Mouse (Mus musculus): ENCODE data around the gene Btnl4. TPM values are rescaled to one million over a fixed set of nuclear protein-coding genes. Genes with fewer than 3 reads are reported as not detected.
"Not testable (repeated sequence)": the region's sequence is repeated elsewhere in the genome, so short reads cannot be mapped to it uniquely, and the experiment has no call there.

Btnl4 gene
- polyA plus RNA-seq (2015; fragmentation: Nextera tagmentation; extraction: Ambion mirVana): not detected in 2 replicates

- H3K27me3 ChIP-seq; ATAC-seq (ENCODE audit: insufficient number of reproducible peaks, insufficient read depth, low FRiP score, low TSS enrichment, low read depth); H3K27ac ChIP-seq; H3K4me3 ChIP-seq; H3K9ac ChIP-seq; H3K4me2 ChIP-seq; H3K4me1 ChIP-seq; H3K9me3 ChIP-seq; H3K36me3 ChIP-seq: not testable (repeated sequence)
- WGBS: 76% methylated on average over 5 of the region's 5 CpGs
Observed at GRCm38 (mm10) chr17:34477238-34478013, at the start of gene Btnl4. Gene Btnl4, minus strand, starts transcription at chr17:34477318.

GRCm38 (mm10) chr17:34519001-34519400 is 41.9 kb upstream of the Btnl4 start:
- no peak overlapping the region for H3K27ac ChIP-seq
- no peaks in the 10 kb centered on the region for H3K27me3 ChIP-seq
- no peak overlapping the region for H3K9ac ChIP-seq
- H3K4me1 ChIP-seq: no peaks in the 10 kb centered on the region
- 63% methylated on average over 1 of the region's 1 CpGs for WGBS
- H3K4me3 ChIP-seq: no peak overlapping the region
- no peaks in the 10 kb centered on the region for H3K36me3 ChIP-seq
- H3K9me3 ChIP-seq: no peaks in the 10 kb centered on the region
- ATAC-seq (ENCODE audit: insufficient number of reproducible peaks, insufficient read depth, low FRiP score, low TSS enrichment, low read depth): no peak
- no peak overlapping the region for H3K4me2 ChIP-seq

GRCm38 (mm10) chr17:34518571-34518970 is 41.5 kb upstream of the Btnl4 start:
- not testable (repeated sequence) for H3K9me3 ChIP-seq; H3K9ac ChIP-seq; H3K27me3 ChIP-seq; H3K4me2 ChIP-seq; H3K4me1 ChIP-seq; H3K36me3 ChIP-seq; ATAC-seq (ENCODE audit: insufficient number of reproducible peaks, insufficient read depth, low FRiP score, low TSS enrichment, low read depth); H3K27ac ChIP-seq; H3K4me3 ChIP-seq
- 75% methylated on average over 3 of the region's 3 CpGs for WGBS

DNA sequence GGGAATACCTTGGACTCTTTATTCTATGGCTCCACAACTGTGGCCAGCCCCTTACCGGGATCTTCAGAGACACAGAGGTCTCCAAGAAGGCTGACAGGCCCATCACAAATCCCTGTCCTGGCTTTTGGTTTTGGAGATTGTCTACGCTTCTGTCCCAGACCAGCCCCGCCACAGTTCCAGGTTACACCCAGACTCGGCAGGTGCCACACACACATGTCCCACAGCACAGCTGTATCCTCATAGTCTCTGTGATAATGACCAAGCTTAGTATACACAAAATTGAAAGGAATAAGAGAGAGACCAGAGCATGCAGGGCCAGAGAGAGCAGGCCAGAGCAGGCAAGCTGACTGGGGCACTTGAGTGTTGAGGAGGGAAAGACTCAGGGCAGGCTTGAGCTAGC is 40.7 kb upstream of the Btnl4 start:
- H3K4me3 ChIP-seq: no peak overlapping the region
- H3K27me3 ChIP-seq: 0 out of 2 replicates have a peak, but pooled peaks cover 2% of the 10 kb centered on the region
- ATAC-seq (ENCODE audit: insufficient number of reproducible peaks, insufficient read depth, low FRiP score, low TSS enrichment, low read depth): no peak
- no peaks in the 10 kb centered on the region for H3K4me1 ChIP-seq
- H3K4me2 ChIP-seq: no peak overlapping the region
- no peaks in the 10 kb centered on the region for H3K9me3 ChIP-seq
- H3K36me3 ChIP-seq: no peaks in the 10 kb centered on the region
- no peak overlapping the region for H3K9ac ChIP-seq
- WGBS: 88% methylated on average over 4 of the region's 4 CpGs
- no peak overlapping the region for H3K27ac ChIP-seq

DNA sequence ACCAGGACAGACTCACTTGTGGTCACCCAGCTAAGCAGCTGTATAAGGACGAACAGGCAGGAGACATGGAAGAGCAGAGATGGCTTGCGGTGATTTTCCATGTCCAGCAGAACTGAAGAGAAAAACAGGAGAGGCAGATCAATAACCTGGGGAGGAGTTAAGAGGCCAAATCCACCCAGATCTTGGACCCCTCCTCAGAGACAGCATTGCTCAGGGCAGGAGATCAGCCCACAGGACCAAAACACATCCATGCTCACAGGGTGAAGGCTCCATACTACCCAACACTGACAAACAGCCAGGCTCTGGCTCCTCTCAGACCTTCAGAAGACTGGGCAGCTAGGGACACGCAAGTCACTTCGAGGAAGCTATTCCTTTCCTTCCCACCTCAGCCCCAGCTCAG is 40.1 kb upstream of the Btnl4 start, which contains the start of gene Btnl6:
Gene Btnl6 (minus strand): TSS at position 101 of the 400 bp plus-strand sequence.
- no peak within 1 kb of the TSS for H3K4me2 ChIP-seq
- 90% methylated on average over 4 of the region's 4 CpGs for WGBS
- no peak within 1 kb of the TSS for H3K9ac ChIP-seq
- H3K9me3 ChIP-seq: no peaks in the 10 kb centered on the region
- H3K4me1 ChIP-seq: no peaks in the 10 kb centered on the region
- H3K36me3 ChIP-seq: no peaks in the 10 kb centered on the region
- no peak for ATAC-seq (ENCODE audit: insufficient number of reproducible peaks, insufficient read depth, low FRiP score, low TSS enrichment, low read depth)
- 0 out of 2 replicates have a peak, but pooled peaks cover 2% of the 10 kb centered on the region for H3K27me3 ChIP-seq
- no peak within 1 kb of the TSS for H3K27ac ChIP-seq
- no peak within 1 kb of the TSS for H3K4me3 ChIP-seq

- Histone ChIP-seq H3K9ac (no peak overlapping the region), H3K9me3 (no peaks in the 10 kb centered on the region), H3K36me3 (no peaks in the 10 kb centered on the region), H3K27ac (no peak overlapping the region), H3K4me2 (no peak overlapping the region), H3K4me3 (no peak overlapping the region), H3K4me1 (no peaks in the 10 kb centered on the region), H3K27me3 (0 out of 2 replicates have a peak, but pooled peaks cover 2% of the 10 kb centered on the region)
- WGBS: 75% methylated on average over 2 of the region's 2 CpGs
- no peak for ATAC-seq (ENCODE audit: insufficient number of reproducible peaks, insufficient read depth, low FRiP score, low TSS enrichment, low read depth)
Observed at GRCm38 (mm10) chr17:34516514-34516913, 39.4 kb upstream of the Btnl4 start.

GRCm38 (mm10) chr17:34511723-34512122 is 34.6 kb upstream of the Btnl4 start:
- not testable (repeated sequence) for H3K36me3 ChIP-seq; H3K27ac ChIP-seq; H3K9ac ChIP-seq; H3K9me3 ChIP-seq; H3K27me3 ChIP-seq; H3K4me2 ChIP-seq; H3K4me3 ChIP-seq; ATAC-seq (ENCODE audit: insufficient number of reproducible peaks, insufficient read depth, low FRiP score, low TSS enrichment, low read depth); H3K4me1 ChIP-seq
- 59% methylated on average over 1 of the region's 1 CpGs for WGBS

- Histone ChIP-seq H3K9me3 (no peaks in the 10 kb centered on the region), H3K4me2 (no peak overlapping the region), H3K4me3 (no peak overlapping the region), H3K27me3 (no peaks in the 10 kb centered on the region), H3K36me3 (no peaks in the 10 kb centered on the region), H3K27ac (no peak overlapping the region), H3K9ac (no peak overlapping the region), H3K4me1 (no peaks in the 10 kb centered on the region)
- ATAC-seq (ENCODE audit: insufficient number of reproducible peaks, insufficient read depth, low FRiP score, low TSS enrichment, low read depth): no peak
Observed at GRCm38 (mm10) chr17:34507591-34507990, 30.5 kb upstream of the Btnl4 start.

GRCm38 (mm10) chr17:34497726-34498125 is 20.6 kb upstream of the Btnl4 start:
- not testable (repeated sequence) for ATAC-seq (ENCODE audit: insufficient number of reproducible peaks, insufficient read depth, low FRiP score, low TSS enrichment, low read depth)
- 82% methylated on average over 4 of the region's 4 CpGs for WGBS

GRCm38 (mm10) chr17:34497319-34497718 is 20.2 kb upstream of the Btnl4 start:
- not testable (repeated sequence) for H3K36me3 ChIP-seq

More at GRCm38 (mm10) chr17:34497726-34498125, 20.6 kb upstream of the Btnl4 start:
- not testable (repeated sequence) for H3K27me3 ChIP-seq, H3K27ac ChIP-seq, H3K36me3 ChIP-seq, H3K4me2 ChIP-seq, H3K9ac ChIP-seq, H3K4me3 ChIP-seq, H3K9me3 ChIP-seq, H3K4me1 ChIP-seq

DNA sequence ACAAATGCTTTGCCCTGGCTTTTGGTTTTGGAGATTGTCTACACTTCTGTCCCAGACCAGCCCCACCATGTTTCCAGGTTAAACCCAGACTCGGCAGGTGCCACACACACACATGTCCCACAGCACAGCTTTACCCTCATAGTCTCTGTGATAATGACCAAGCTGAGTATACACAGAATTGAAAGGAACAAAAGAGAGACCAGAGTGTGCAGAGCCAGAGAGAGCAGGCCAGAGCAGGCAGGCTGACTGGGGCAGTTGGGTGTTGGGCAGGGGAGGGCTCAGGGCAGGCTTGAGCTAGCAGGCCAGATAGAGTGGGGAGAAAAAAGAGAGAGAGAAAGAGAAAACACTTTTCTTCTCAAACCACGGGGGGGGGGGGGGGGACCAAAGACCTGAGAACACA is 19.4 kb upstream of the Btnl4 start:
- ATAC-seq (ENCODE audit: insufficient number of reproducible peaks, insufficient read depth, low FRiP score, low TSS enrichment, low read depth): no peak
- Histone ChIP-seq H3K9me3 (no peaks in the 10 kb centered on the region), H3K27me3 (0 out of 2 replicates have a peak, but pooled peaks cover 3% of the 10 kb centered on the region), H3K27ac (no peak overlapping the region), H3K4me3 (no peak overlapping the region), H3K4me1 (no peaks in the 10 kb centered on the region), H3K4me2 (no peak overlapping the region), H3K9ac (no peak overlapping the region), H3K36me3 (no peaks in the 10 kb centered on the region)
- WGBS: 88% methylated on average over 1 of the region's 2 CpGs

More at GRCm38 (mm10) chr17:34497319-34497718, 20.2 kb upstream of the Btnl4 start:
- not testable (repeated sequence) for H3K4me3 ChIP-seq; H3K27me3 ChIP-seq; H3K27ac ChIP-seq; ATAC-seq (ENCODE audit: insufficient number of reproducible peaks, insufficient read depth, low FRiP score, low TSS enrichment, low read depth); H3K4me1 ChIP-seq; H3K9me3 ChIP-seq; H3K4me2 ChIP-seq; H3K9ac ChIP-seq
- 65% methylated on average over 3 of the region's 3 CpGs for WGBS

- WGBS: 81% methylated on average over 2 of the region's 2 CpGs
- H3K4me3 ChIP-seq; H3K36me3 ChIP-seq; H3K4me1 ChIP-seq; H3K9me3 ChIP-seq; H3K27ac ChIP-seq; H3K9ac ChIP-seq; ATAC-seq (ENCODE audit: insufficient number of reproducible peaks, insufficient read depth, low FRiP score, low TSS enrichment, low read depth); H3K27me3 ChIP-seq; H3K4me2 ChIP-seq: not testable (repeated sequence)
Observed at GRCm38 (mm10) chr17:34495156-34495555, 18.0 kb upstream of the Btnl4 start.

Measured in embryonic facial prominence, embryonic 13.5 days (tissue).